Mouse (Mus musculus): ENCODE results near the gene Slc3a2. TPM values are rescaled to one million over a fixed set of nuclear protein-coding genes. Genes with fewer than 3 reads are reported as not detected.
"Not testable (repeated sequence)": the region's sequence is repeated elsewhere in the genome, so short reads cannot be mapped to it uniquely, and the experiment has no call there.

Slc3a2 gene
- polyA plus RNA-seq (2017; shearing (Covaris generic)), result 10 to 100 TPM; 60.3 to 69.3 TPM

- peak; percentile 89 for ATAC-seq
Measured at GRCm38 (mm10) chr19:8722907-8723573, at the start of gene Slc3a2. Gene Slc3a2, minus strand, starts transcription at chr19:8723369.

DNA sequence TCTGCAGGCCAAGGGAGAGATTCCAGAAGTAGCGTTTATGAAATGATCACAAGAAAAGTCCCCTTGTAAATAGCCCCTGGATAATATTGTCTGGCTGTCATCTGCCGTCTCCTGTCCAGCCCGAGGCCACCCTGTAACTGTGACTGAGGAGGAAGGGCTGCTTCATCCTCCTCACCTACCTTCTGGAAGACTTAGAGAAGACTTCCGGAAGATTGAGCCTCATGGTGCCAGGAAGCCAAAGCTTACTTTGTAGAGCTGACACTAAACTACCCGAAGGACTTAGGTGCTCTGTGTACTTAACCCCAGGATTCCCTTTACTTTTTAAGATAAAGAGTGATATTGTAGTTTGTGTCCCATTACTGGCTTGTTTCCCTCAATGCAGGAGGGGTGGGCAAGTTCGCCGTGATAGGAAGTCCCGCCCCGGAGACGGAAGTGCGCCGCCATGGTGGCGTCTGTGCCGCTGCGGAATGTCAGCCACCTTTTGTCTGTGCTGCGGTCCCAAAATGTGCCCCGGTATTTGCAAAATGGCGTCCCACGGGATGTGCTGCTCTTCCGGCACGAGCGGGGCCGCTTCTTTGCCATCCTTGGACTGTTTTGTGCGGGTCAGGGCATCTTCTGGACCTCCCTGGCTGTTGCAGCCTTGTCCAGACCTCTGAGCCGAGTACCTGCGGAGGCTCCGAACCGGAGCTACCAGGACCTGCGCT lies 47.5 kb upstream of the Slc3a2 start, which contains the start of gene Tmem223:
Gene Tmem223 (plus strand): TSS at position 430 of the 704 bp plus-strand sequence.
- peak; percentile 72 for ATAC-seq

DNA sequence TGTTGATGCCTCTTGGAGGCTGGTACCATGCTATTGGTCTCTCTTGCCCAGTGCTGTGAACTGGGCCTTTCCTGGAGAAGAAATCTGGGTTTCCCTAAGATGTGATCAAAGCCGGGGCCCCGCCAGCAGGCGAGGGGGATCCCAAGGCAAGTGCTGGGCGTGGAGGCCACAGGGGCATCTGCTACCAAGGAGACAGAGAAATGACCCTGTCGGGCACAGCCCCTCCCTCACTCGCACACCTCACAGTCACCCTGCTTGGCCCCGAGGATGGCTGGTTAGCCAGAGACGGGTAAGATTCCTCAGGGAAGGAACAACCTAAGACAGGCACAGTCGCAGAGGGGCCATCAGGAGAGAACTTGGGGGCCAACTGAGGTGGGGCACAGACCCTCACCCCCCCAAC lies 42.4 kb upstream of the Slc3a2 start:
- no peak for ATAC-seq

- ATAC-seq, result no peak
Measured at GRCm38 (mm10) chr19:8763276-8763675, 40.1 kb upstream of the Slc3a2 start.

- no peak for ATAC-seq
Measured at GRCm38 (mm10) chr19:8760757-8761156, 37.6 kb upstream of the Slc3a2 start.

- ATAC-seq, result no peak
Measured at GRCm38 (mm10) chr19:8758899-8759298, 35.7 kb upstream of the Slc3a2 start.

DNA sequence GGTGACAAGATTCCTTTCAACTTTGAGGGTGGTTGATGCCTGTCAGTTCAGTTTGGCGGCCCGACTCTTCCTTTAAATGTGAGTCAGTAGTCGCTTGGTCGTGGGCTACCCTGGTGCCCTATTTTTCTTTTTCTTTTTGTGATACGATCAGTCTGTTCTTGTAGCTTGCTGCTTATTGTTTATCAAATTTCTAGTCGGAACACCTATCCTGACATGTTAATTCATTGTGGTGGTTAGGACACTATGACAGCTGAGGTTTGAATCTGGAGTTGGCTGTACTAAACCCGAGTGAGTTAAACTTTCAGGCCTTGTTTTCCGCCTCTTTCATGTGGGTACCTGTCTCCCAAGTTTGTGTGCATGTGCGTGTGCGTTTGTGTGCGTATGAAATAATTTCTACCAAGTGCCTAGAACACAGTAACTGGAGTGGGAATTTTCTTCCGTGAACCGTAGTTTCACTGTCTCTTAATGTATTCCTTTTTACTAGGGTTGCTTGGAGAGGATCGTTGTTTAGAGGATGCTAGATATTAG lies 34.4 kb upstream of the Slc3a2 start:
- ATAC-seq, result peak; percentile 15

DNA sequence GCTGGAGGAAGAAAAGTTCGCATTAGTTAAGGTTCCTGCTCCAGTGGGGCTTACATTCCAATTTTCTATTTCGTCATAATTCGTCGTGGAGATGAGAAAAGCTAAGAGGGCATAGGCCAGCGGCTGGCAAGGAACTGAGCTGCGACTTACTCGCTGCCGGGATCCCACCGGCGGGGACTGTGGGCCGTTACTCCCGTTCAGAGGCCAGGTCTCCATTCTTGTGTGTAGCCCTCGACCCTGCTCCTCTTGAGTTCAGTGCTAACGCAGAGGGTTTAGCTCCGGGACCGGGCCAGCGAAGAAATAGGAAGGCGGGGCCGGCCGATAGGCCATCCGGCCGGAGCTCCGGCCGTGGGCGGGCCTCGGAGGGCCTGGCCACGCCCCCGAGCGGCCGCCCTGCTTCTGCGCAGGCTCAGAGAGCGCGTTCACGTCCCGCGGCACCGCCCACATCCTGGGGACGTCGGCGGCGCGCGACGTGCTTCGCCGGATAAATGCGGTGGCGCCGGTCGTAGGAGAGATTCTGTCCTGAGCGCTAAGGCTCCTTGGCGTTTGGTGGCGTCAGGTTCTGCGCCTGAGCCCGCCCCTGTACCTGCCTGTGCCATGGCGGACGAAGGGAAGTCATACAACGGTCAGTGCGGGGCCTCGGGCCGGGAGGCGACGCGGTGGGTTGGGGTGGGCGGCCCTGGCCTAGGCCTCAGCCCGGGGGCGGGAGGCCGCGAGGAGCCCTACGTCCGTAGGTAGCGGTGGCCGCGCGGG lies 33.6 kb upstream of the Slc3a2 start, which contains the start of gene Nxf1:
Gene Nxf1 (plus strand): TSS at position 439 of the 753 bp plus-strand sequence.
- peak; percentile 80 for ATAC-seq

GRCm38 (mm10) chr19:8755652-8756051 lies 32.5 kb upstream of the Slc3a2 start:
- no peak for ATAC-seq

GRCm38 (mm10) chr19:8747368-8747767 lies 24.2 kb upstream of the Slc3a2 start:
- no peak for ATAC-seq

- ATAC-seq, result no peak
Measured at GRCm38 (mm10) chr19:8745382-8745781, 22.2 kb upstream of the Slc3a2 start.

DNA sequence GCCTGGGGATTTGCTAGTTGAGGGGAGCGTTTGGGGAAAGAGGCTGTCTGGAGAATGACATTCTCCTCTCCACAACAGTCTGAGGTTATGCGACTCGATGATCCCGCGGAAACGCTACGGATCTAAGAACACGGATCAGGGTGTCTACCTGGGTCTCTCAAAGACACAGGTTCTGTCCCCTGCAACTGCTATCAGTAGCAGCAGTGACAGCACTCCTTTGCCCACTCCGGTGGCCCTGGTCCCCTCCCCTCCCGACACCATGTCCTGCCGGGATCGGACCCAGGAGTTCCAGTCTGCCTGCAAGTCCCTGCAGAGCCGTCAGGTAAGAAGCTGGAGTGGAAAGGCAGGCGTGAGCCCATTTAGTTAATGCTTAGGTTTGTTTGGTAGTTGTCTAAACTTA lies 19.0 kb upstream of the Slc3a2 start:
- no peak for ATAC-seq

- peak; percentile 97 for ATAC-seq
Measured at GRCm38 (mm10) chr19:8741243-8741869, 18.2 kb upstream of the Slc3a2 start, which contains the start of gene Stx5a. Gene Stx5a, plus strand, starts transcription at chr19:8741413.

DNA sequence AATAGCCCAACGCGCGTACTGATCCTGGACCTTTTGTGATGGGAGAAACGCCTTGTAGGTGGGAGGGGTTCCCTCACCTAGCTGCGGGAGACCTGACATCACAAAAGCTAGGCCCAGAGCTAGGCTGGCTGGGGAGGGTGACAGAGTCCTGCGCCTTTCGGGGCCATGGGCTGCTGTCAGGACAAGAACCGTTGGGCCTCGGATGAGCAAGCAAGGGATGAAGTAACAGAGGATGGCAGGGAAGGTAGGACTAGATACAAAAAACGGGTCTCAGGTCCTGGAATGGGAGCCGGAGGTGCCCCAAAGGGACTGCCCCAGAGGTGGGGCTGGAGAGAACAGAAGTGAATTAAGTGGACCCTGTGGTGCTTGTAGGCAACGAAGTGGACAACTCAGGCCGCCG lies 17.4 kb upstream of the Slc3a2 start, which contains the start of gene 1700092M07Rik:
Gene 1700092M07Rik (plus strand): TSS at position 116 of the 400 bp plus-strand sequence.
- no peak for ATAC-seq

GRCm38 (mm10) chr19:8739646-8740045 lies 16.5 kb upstream of the Slc3a2 start:
- ATAC-seq, result no peak

- no peak for ATAC-seq
Measured at GRCm38 (mm10) chr19:8738911-8739310, 15.7 kb upstream of the Slc3a2 start.

- peak; percentile 24 for ATAC-seq
Measured at GRCm38 (mm10) chr19:8736160-8736467, 12.9 kb upstream of the Slc3a2 start.

DNA sequence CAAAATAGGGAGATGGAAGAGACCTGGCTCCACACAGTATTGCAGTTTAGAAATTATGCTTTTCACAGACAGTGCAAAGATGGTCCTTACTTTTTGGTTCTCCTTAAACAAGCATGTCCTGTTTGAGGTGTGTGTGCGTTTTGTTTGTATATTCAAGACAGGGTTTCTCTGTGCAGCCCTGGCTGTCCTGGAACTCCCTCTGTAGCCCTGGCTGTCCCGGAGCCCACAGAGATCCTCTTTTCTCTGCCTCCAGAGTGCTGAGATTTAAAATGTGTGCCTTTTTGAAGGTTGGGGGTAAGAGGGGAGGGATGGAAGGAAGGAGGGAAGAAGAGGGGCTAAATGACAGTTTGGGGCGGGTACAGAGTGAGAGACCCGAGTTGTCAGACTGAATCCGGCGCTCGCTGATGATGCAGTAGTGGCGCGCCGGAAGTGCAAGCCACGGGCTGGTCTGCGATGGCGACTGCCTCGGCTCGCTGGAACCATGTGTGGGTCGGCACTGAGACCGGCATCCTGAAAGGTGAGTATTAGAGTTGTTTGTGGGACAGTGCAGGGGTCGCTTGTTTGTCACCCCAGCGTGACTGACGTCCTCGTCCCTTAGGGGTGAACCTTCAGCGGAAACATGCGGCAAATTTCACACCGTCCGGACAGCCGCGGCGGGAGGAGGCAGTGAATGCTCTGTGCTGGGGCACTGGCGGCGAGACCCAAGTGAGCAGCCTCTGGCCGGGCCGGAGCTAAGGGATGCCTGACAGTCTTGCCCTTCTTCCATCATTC lies 12.4 kb upstream of the Slc3a2 start, which contains the start of gene Wdr74:
Gene Wdr74 (plus strand): TSS at position 439 of the 771 bp plus-strand sequence.
- ATAC-seq, result peak; percentile 86

GRCm38 (mm10) chr19:8734334-8734733 lies 11.2 kb upstream of the Slc3a2 start:
- ATAC-seq, result no peak

- ATAC-seq, result not testable (repeated sequence)
Measured at GRCm38 (mm10) chr19:8728335-8729099, 5.3 kb upstream of the Slc3a2 start.

Measured in activated CD4-positive, CD25-positive, alpha-beta regulatory T cell, adult 4 months (primary cell).